Mouse (Mus musculus): ENCODE measurements at regions not wholly inside any gene's neighbourhood (a gene's known extent, or its start where the extent isn't known, plus 50 kb on each side); places are given as distances from the start of the nearest gene placed in this dataset.
A peak's percentile ranks its signal among the peaks of the same experiment; 100 is the strongest.
"Not testable (repeated sequence)": the region's sequence is repeated elsewhere in the genome, so short reads cannot be mapped to it uniquely, and the experiment has no call there.

- peak in 1 of 2 experiments; percentile 23 for DNase-seq
Observed at GRCm38 (mm10) chr5:96898120-96898672, 99.3 kb upstream of the Bmp2k start.

GRCm38 (mm10) chr5:96898695-96899094 lies 98.8 kb upstream of the Bmp2k start:
- DNase-seq: no peak

GRCm38 (mm10) chr5:96905572-96906271 lies 91.8 kb upstream of the Bmp2k start:
- DNase-seq: peak; percentile 42 to 54

GRCm38 (mm10) chr5:96908371-96908770 lies 89.1 kb upstream of the Bmp2k start:
- DNase-seq: not testable (repeated sequence)

GRCm38 (mm10) chr5:96909218-96909617 lies 88.3 kb upstream of the Bmp2k start:
- no peak for DNase-seq

- peak; percentile 52 to 67 for DNase-seq
Observed at GRCm38 (mm10) chr5:96911550-96912253, 85.8 kb upstream of the Bmp2k start.

GRCm38 (mm10) chr5:96912254-96912635 lies 85.2 kb upstream of the Bmp2k start:
- DNase-seq: no peak

- no peak for DNase-seq
Observed at GRCm38 (mm10) chr5:96912781-96913180, 84.7 kb upstream of the Bmp2k start.

- DNase-seq: no peak
Observed at GRCm38 (mm10) chr5:96913711-96914110, 83.8 kb upstream of the Bmp2k start.

- no peak for DNase-seq
Observed at GRCm38 (mm10) chr5:96914696-96915404, 82.6 kb upstream of the Bmp2k start.

GRCm38 (mm10) chr5:96916897-96917296 lies 80.6 kb upstream of the Bmp2k start:
- DNase-seq: no peak

GRCm38 (mm10) chr5:96917596-96918258 lies 79.8 kb upstream of the Bmp2k start:
- DNase-seq: peak in 1 of 2 experiments; percentile 50

- no peak for DNase-seq
Observed at GRCm38 (mm10) chr5:96919149-96919548, 78.3 kb upstream of the Bmp2k start.

- DNase-seq: no peak
Observed at GRCm38 (mm10) chr5:96921037-96921436, 76.5 kb upstream of the Bmp2k start.

- DNase-seq: no peak
Observed at GRCm38 (mm10) chr5:96921511-96921910, 76.0 kb upstream of the Bmp2k start.

- DNase-seq: peak; percentile 41 to 54
Observed at GRCm38 (mm10) chr5:96921973-96922715, 75.3 kb upstream of the Bmp2k start.

- DNase-seq: no peak
Observed at GRCm38 (mm10) chr5:96922716-96923076, 74.8 kb upstream of the Bmp2k start.

- DNase-seq: no peak
Observed at GRCm38 (mm10) chr5:96923526-96923925, 74.0 kb upstream of the Bmp2k start.

GRCm38 (mm10) chr5:96924736-96925429 lies 72.6 kb upstream of the Bmp2k start:
- no peak for DNase-seq

GRCm38 (mm10) chr5:96925943-96926342 lies 71.5 kb upstream of the Bmp2k start:
- no peak for DNase-seq

GRCm38 (mm10) chr5:96931091-96931490 lies 66.4 kb upstream of the Bmp2k start:
- DNase-seq: no peak

All from kidney, postnatal 4 days (tissue).